Mouse (Mus musculus): Measurements from ENCODE around the gene Rpl22. TPM values are rescaled to one million over a fixed set of nuclear protein-coding genes. Genes with fewer than 3 reads are reported as not detected.

The Rpl22 gene
- polyA plus RNA-seq, 1 experiment from 2014 or later, result 596 TPM

GRCm38 (mm10) chr4:152294188-152294929 lies 31.2 kb upstream of the Rpl22 start:
- H3K4me1 ChIP-seq (replicated peaks; ENCODE audit: control insufficient read depth, insufficient read depth, low read length), result peaks cover 21% of the 10 kb centered on the region
- no peak overlapping the region for H3K4me3 ChIP-seq (ENCODE audit: low read depth, low read length)
- no peaks in the 10 kb centered on the region; the same call in 1 of the 2 replicates for H3K36me3 ChIP-seq (ENCODE audit: control insufficient read depth, insufficient read depth, low read length)
- peak overlapping the region; percentile 43; the same call in 1 of the 2 replicates for H3K27ac ChIP-seq (ENCODE audit: low read depth, low read length)
- H3K27me3 ChIP-seq (replicated peaks; ENCODE audit: control insufficient read depth, insufficient read depth, low read length), result peaks cover 44% of the 10 kb centered on the region
- no peak overlapping the region for H3K4me2 ChIP-seq
- no peaks in the 10 kb centered on the region for H3K9me3 ChIP-seq (ENCODE audit: control insufficient read depth, low read length)
- 47% methylated on average over 10 of the region's 10 CpGs for WGBS
- no peak for ATAC-seq (replicated peaks; ENCODE audit: low FRiP score)
- no peak overlapping the region for H3K9ac ChIP-seq (ENCODE audit: low read depth, low read length)
- DNase-seq (ENCODE audit: low spot score), result no peak

- Histone ChIP-seq H3K36me3 (ENCODE audit: control insufficient read depth, insufficient read depth, low read length) (peaks cover 7% of the 10 kb centered on the region; the same call in 1 of the 2 replicates), H3K4me3 (ENCODE audit: low read depth, low read length) (peak overlapping the region; percentile 20; the same call in 1 of the 2 replicates), H3K9ac (ENCODE audit: low read depth, low read length) (no peak overlapping the region), H3K27ac (ENCODE audit: low read depth, low read length) (peak overlapping the region; percentile 52), H3K4me2 (peak overlapping the region; percentile 28), H3K9me3 (ENCODE audit: control insufficient read depth, low read length) (no peaks in the 10 kb centered on the region), H3K4me1 (replicated peaks; ENCODE audit: control insufficient read depth, insufficient read depth, low read length) (peaks cover 18% of the 10 kb centered on the region), H3K27me3 (replicated peaks; ENCODE audit: control insufficient read depth, insufficient read depth, low read length) (peaks cover 30% of the 10 kb centered on the region)
- no peak for DNase-seq (ENCODE audit: low spot score)
- 18% methylated on average over 4 of the region's 4 CpGs for whole genome bisulfite sequencing
- peak; percentile 36 for ATAC-seq (replicated peaks; ENCODE audit: low FRiP score)
Observed at GRCm38 (mm10) chr4:152295916-152296315, 29.6 kb upstream of the Rpl22 start.

- Histone ChIP-seq H3K27me3 (replicated peaks; ENCODE audit: control insufficient read depth, insufficient read depth, low read length) (peaks cover 25% of the 10 kb centered on the region), H3K27ac (ENCODE audit: low read depth, low read length) (peak overlapping the region; percentile 81), H3K9me3 (ENCODE audit: control insufficient read depth, low read length) (no peaks in the 10 kb centered on the region), H3K4me1 (replicated peaks; ENCODE audit: control insufficient read depth, insufficient read depth, low read length) (peaks cover 18% of the 10 kb centered on the region), H3K9ac (ENCODE audit: low read depth, low read length) (peak overlapping the region; percentile 62), H3K4me3 (ENCODE audit: low read depth, low read length) (peak overlapping the region; percentile 88), H3K4me2 (peak overlapping the region; percentile 91), H3K36me3 (ENCODE audit: control insufficient read depth, insufficient read depth, low read length) (peaks cover 7% of the 10 kb centered on the region; the same call in 1 of the 2 replicates)
- ATAC-seq (replicated peaks; ENCODE audit: low FRiP score) (no peak), DNase-seq (ENCODE audit: low spot score) (no peak)
- WGBS, result 6% methylated on average over 8 of the region's 8 CpGs
Observed at GRCm38 (mm10) chr4:152296371-152296770, 29.2 kb upstream of the Rpl22 start.

- Histone ChIP-seq H3K36me3 (ENCODE audit: control insufficient read depth, insufficient read depth, low read length) (peaks cover 9% of the 10 kb centered on the region; the same call in 1 of the 2 replicates), H3K9me3 (ENCODE audit: control insufficient read depth, low read length) (no peaks in the 10 kb centered on the region), H3K9ac (ENCODE audit: low read depth, low read length) (peak within 1 kb of the TSS; percentile 95), H3K4me3 (ENCODE audit: low read depth, low read length) (peak within 1 kb of the TSS; percentile 88), H3K4me2 (peak within 1 kb of the TSS; percentile 96), H3K4me1 (replicated peaks; ENCODE audit: control insufficient read depth, insufficient read depth, low read length) (peaks cover 18% of the 10 kb centered on the region), H3K27me3 (replicated peaks; ENCODE audit: control insufficient read depth, insufficient read depth, low read length) (peaks cover 17% of the 10 kb centered on the region), H3K27ac (ENCODE audit: low read depth, low read length) (peak within 1 kb of the TSS; percentile 81)
- WGBS, result under 1% methylated on average over 119 of the region's 119 CpGs
- peak; percentile 99 for DNase-seq (ENCODE audit: low spot score)
- peak; percentile 93 for ATAC-seq (replicated peaks; ENCODE audit: low FRiP score)
Observed at GRCm38 (mm10) chr4:152296874-152297861, 28.4 kb upstream of the Rpl22 start, which contains the start of gene Icmt. Icmt (plus strand) TSS chr4:152297227.

- H3K36me3 ChIP-seq (ENCODE audit: control insufficient read depth, insufficient read depth, low read length), result peaks cover 15% of the 10 kb centered on the region
- H3K27ac ChIP-seq (ENCODE audit: low read depth, low read length), result no peak overlapping the region
- no peaks in the 10 kb centered on the region for H3K9me3 ChIP-seq (ENCODE audit: control insufficient read depth, low read length)
- DNase-seq (ENCODE audit: low spot score) (no peak), ATAC-seq (replicated peaks; ENCODE audit: low FRiP score) (no peak)
- 83% methylated on average over 14 of the region's 14 CpGs for WGBS
- peaks cover 18% of the 10 kb centered on the region for H3K4me1 ChIP-seq (replicated peaks; ENCODE audit: control insufficient read depth, insufficient read depth, low read length)
- peak overlapping the region; percentile 88; the same call in 1 of the 2 replicates for H3K4me3 ChIP-seq (ENCODE audit: low read depth, low read length)
- H3K27me3 ChIP-seq (replicated peaks; ENCODE audit: control insufficient read depth, insufficient read depth, low read length), result peaks cover 2% of the 10 kb centered on the region; the same call in 1 of the 2 replicates
- H3K9ac ChIP-seq (ENCODE audit: low read depth, low read length), result no peak overlapping the region
- H3K4me2 ChIP-seq, result peak overlapping the region; percentile 96
Observed at GRCm38 (mm10) chr4:152298836-152299235, 26.7 kb upstream of the Rpl22 start.

GRCm38 (mm10) chr4:152300375-152300774 lies 25.2 kb upstream of the Rpl22 start:
- Histone ChIP-seq H3K9me3 (ENCODE audit: control insufficient read depth, low read length) (no peaks in the 10 kb centered on the region), H3K4me2 (no peak overlapping the region), H3K36me3 (ENCODE audit: control insufficient read depth, insufficient read depth, low read length) (peaks cover 21% of the 10 kb centered on the region), H3K9ac (ENCODE audit: low read depth, low read length) (no peak overlapping the region), H3K4me1 (replicated peaks; ENCODE audit: control insufficient read depth, insufficient read depth, low read length) (peaks cover 16% of the 10 kb centered on the region), H3K4me3 (ENCODE audit: low read depth, low read length) (no peak overlapping the region), H3K27ac (ENCODE audit: low read depth, low read length) (no peak overlapping the region), H3K27me3 (replicated peaks; ENCODE audit: control insufficient read depth, insufficient read depth, low read length) (no peaks in the 10 kb centered on the region)
- no peak for ATAC-seq (replicated peaks; ENCODE audit: low FRiP score)
- DNase-seq (ENCODE audit: low spot score), result no peak
- WGBS, result 89% methylated on average over 8 of the region's 8 CpGs

- Histone ChIP-seq H3K27me3 (replicated peaks; ENCODE audit: control insufficient read depth, insufficient read depth, low read length) (no peaks in the 10 kb centered on the region), H3K4me1 (replicated peaks; ENCODE audit: control insufficient read depth, insufficient read depth, low read length) (peaks cover 12% of the 10 kb centered on the region), H3K9me3 (ENCODE audit: control insufficient read depth, low read length) (no peaks in the 10 kb centered on the region), H3K4me3 (ENCODE audit: low read depth, low read length) (no peak overlapping the region), H3K9ac (ENCODE audit: low read depth, low read length) (no peak overlapping the region), H3K27ac (ENCODE audit: low read depth, low read length) (no peak overlapping the region), H3K4me2 (no peak overlapping the region), H3K36me3 (ENCODE audit: control insufficient read depth, insufficient read depth, low read length) (peaks cover 21% of the 10 kb centered on the region)
- no peak for ATAC-seq (replicated peaks; ENCODE audit: low FRiP score)
- no peak for DNase-seq (ENCODE audit: low spot score)
- 80% methylated on average over 11 of the region's 11 CpGs for WGBS
Observed at GRCm38 (mm10) chr4:152302012-152302411, 23.5 kb upstream of the Rpl22 start.

GRCm38 (mm10) chr4:152303172-152303571 lies 22.4 kb upstream of the Rpl22 start:
- no peak for DNase-seq (ENCODE audit: low spot score)
- no peaks in the 10 kb centered on the region for H3K9me3 ChIP-seq (ENCODE audit: control insufficient read depth, low read length)
- no peak for ATAC-seq (replicated peaks; ENCODE audit: low FRiP score)
- peaks cover 21% of the 10 kb centered on the region for H3K36me3 ChIP-seq (ENCODE audit: control insufficient read depth, insufficient read depth, low read length)
- peaks cover 8% of the 10 kb centered on the region for H3K4me1 ChIP-seq (replicated peaks; ENCODE audit: control insufficient read depth, insufficient read depth, low read length)
- 90% methylated on average over 10 of the region's 10 CpGs for WGBS
- no peak overlapping the region for H3K4me2 ChIP-seq
- no peak overlapping the region for H3K27ac ChIP-seq (ENCODE audit: low read depth, low read length)
- H3K27me3 ChIP-seq (replicated peaks; ENCODE audit: control insufficient read depth, insufficient read depth, low read length), result no peaks in the 10 kb centered on the region
- no peak overlapping the region for H3K4me3 ChIP-seq (ENCODE audit: low read depth, low read length)
- H3K9ac ChIP-seq (ENCODE audit: low read depth, low read length), result no peak overlapping the region
